Mouse (Mus musculus) megakaryocyte, embryonic 14.5 days (primary cell): ENCODE data around the gene Apex1.

Experiments
- FLI1 ChIP-seq: IDR thresholded peaks from 2 replicates; pipeline ENCODE4 v1.6.1; 2012; ENCODE audit warnings: low read length, inconsistent platforms, mixed read lengths
- GATA1 ChIP-seq: IDR thresholded peaks from 3 replicates; pipeline ENCODE4 v1.6.1; 2012; ENCODE audit warnings: mixed read lengths, low read length, inconsistent platforms, borderline replicate concordance

DNA sequence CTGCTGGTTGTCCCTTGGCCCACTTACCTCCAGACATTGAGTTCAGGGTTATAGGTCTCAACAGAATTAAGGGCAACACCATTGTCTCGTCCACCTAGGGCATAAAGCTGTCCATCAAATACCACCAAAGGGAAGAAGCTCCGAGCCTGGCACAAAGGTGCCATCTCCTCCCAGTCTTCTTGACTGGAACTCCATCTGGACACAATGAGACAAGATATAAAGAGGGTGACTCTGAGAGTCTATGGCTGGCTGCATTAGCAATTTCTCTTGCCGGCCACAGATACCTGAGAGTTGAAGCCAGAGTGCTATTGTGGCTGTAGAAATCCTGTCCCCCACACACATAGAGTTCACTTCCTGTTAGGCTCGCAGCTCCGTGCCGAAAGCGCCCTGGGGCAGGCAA lies 32.7 kb upstream of the Apex1 start:
- TF ChIP-seq GATA1: no peak
- no peak for TF ChIP-seq FLI1
